Mouse (Mus musculus): ENCODE measurements around the gene Psg25.
"Not testable (repeated sequence)": the region's sequence is repeated elsewhere in the genome, so short reads cannot be mapped to it uniquely, and the experiment has no call there.

Psg25 gene

DNA sequence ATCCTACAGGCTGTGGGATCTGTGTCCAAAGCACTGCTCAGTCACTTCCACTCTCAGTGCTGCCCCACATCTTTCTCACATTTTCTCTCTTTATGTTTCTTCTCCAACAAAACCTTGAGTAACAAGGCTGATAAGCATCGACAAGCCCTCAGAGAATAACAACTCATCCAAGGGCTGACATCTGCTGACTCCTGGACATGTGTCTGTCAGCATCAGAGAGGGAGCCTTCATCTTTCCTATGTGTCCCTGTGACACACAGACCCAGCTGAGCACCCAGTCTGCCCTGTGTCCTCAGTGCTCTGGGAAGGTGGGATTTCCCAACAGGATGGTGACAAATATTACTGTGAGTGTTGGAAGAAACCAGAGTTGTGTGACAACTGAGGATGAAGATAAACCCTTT is at the start of gene Psg25:
Gene Psg25 (minus strand): TSS at position 101 of the 400 bp plus-strand sequence.
- no peak for DNase-seq

DNA sequence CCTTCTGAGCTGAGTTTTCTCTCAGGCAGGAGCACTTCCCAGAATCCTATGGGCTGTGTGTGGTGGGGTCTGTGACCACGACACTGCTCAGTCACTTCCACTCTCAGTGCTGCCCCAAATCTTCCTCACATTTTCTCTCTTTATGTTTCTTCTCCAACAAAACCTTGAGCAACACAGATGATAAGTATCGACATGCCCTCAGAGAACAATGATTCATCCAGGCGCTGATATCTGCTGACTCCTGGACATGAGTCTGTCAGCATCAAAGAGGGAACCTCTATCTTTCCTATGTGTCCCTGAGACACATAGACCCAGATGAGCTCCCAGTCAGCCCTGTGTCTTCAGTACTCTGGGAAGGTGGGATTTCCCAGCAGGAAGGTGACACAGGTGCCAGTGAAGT is 35.1 kb upstream of the Psg25 start, which contains the start of gene Psg27:
Gene Psg27 (minus strand): TSS at position 101 of the 400 bp plus-strand sequence.
- no peak for DNase-seq

DNA sequence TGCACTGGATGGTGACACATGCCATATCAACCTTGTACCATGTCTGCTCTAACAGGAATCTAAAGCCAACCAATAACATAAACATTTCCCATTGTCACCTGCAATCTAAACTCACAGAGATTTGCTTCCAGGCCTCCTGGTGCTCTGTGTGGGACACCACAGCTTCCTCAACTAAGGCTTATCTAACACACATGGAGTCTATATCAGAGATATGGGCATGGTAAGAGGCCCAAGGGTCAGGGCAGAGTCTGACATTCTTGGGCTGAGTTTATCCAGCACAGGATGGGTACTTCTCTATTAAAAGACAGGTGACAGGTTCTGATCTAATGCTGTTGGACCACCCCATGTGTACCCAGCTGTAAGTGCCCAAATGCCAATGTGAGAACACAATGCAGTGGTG is 27.8 kb upstream of the Psg25 start:
- no peak for DNase-seq

DNA sequence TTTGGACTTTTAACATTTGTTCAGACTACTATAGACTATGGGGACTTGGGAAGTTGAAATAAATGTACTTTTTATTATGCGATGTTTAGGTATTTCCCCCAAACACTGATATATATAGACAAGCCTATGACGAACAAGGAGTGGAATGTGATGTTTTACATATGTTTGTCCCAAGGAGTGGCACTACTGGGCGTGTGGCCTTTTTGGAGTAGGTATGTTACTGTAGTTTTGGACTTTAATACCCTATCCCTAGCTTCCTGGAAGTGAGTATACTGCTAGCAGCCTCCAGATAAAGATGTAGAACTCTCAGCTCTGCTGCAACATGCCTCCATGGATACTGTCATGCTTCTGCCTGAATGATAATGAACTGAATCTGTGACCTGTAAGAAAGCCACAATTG is 23.7 kb upstream of the Psg25 start:
- DNase-seq = not testable (repeated sequence)

DNA sequence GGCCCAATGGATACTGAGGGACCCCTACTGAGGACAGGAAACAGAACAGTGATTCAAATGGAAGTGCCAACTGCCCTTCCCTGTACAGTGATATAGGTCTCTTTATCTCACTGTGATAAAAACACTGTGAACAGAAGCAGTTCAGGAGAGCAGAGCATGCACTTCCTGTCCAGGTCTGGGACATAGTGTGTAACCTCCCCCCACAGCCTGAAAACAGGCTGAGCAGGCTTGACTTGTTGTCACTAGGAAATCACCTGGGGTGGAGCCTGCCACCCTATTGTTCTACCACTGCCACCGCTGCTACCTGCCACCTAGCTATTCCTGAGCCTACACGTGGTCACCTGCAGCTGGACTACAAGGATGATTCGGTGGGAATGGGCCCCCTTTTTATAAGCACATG is 1.4 kb upstream of the Psg25 start:
- DNase-seq = no peak

DNA sequence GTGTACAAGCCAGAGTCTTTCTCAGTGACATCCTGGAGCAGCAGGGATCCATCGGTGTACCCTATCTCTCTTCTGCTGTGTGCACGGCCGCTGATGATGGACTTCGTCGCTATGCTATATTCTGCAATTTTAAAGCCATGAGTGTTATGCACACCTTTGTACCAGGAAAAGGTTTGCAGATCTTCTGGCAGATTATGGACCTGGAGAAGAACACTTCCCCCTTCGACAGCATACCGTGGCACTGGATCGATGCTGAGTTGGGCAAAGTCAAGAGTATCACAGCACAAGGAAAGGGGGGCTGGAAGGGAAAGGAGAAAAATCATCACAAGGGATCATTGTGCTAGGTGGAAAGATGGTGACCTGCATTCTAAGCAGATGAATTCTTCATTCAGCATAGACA is 7.4 kb downstream of the Psg25 start:
- no peak for DNase-seq

DNA sequence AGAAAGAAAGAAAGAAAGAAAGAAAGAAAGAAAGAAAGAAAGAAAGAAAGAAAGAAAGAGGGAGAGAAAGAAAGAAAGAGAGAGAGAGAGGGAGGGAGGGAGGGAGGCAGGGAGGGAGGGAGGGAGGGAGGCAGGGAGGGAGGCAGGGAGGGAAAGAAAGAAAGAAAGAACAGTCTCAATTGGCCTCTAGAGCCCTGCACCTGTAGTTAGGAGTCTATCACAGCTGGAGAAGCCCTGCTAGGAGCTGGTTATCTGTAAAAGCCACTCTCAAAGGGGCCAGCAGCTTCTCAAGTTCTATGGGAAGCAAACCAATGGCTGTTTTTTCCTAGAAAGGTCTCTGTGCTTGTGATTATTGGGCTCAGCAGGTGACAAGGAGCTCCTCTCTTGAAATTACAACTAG is 19.2 kb downstream of the Psg25 start:
- not testable (repeated sequence) for DNase-seq

DNA sequence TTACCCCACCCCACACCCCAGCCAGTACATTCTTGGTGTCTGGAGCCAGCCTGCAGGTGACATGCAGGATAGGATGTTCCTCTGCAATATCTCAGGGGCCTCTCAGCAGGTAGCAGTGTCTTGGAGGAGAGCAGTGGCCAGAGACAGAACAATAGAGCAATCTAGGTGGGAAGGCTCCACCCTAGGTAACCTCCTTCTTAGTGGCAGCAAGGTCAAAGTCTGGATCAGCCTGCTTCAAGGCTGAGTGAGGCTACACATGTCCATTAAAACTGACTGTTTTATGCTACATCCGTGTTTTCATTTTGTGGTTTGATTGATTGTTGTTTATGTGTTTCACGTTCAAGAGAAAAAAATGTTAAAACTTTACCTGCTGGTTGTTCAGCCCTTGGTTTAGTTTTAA is 19.7 kb downstream of the Psg25 start:
- not testable (repeated sequence) for DNase-seq

DNA sequence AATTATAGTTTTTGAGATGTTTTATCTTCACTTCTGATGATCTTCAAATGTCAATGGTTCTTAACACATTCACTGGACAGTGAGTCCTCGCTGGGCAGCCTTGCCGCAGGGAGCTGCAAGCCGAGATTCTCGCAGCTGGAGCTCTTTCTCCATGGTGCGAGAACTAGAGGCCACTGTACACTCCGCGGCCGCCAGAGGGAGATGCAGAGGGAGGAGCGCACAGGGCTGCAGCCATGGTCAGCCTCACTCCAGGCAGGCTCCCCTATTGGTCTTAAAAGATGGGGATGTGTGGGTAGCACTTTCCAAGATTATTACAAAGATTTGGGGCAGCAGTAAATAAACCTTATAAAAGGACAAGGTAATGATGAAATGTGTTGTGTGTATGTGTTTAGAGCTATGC is 20.6 kb downstream of the Psg25 start:
- DNase-seq = no peak

DNA sequence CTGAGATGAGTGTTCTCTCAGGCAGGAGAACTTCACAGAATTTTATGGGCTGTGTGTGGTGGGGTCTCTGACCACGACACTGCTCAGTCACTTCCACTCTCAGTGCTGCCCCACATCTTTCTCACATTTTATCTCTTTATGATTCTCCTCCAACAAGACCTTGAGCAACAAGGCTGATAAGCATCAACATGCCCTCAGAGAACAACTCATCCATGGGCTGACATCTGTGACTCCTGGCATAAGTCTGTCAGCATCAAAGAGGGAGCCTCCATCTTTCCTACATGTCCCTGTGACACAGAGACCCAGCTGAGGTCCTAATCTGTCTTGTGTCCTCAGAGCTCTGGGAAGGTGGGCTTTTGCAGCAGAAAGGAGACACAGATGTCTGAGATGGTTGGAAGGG is 48.0 kb downstream of the Psg25 start, which contains the start of gene Psg26:
Gene Psg26 (minus strand): TSS at position 101 of the 400 bp plus-strand sequence.
- DNase-seq = no peak
